In genomic region chr13:60176136-60176775, GRCm38 (mm10) we compare ENCODE assay signal across 8 mouse cellular contexts. TPM values are rescaled to one million over a fixed set of nuclear protein-coding genes. Genes with fewer than 3 reads are reported as not detected.
A peak's percentile ranks its signal among the peaks of the same experiment; 100 is the strongest.
DNase-seq lines count a peak whose midpoint lies in the region; ATAC-seq and TF ChIP-seq lines count a peak whose summit lies in the region.

No protein-coding gene starts in this region.

- no peaks in the 10 kb centered on the region for H3K36me3 ChIP-seq in kidney, adult 2 months (ENCODE audit: control insufficient read depth, insufficient read depth, low read length)
- peaks cover 6% of the 10 kb centered on the region; the same call in 1 of the 2 replicates for H3K36me3 ChIP-seq in neural tube, embryonic 12.5 days

- peak overlapping the region; percentile 81 for H3K4me2 ChIP-seq in neural tube, embryonic 12.5 days (replicated peaks)

- peak overlapping the region; percentile 93 for H3K4me3 ChIP-seq in gastrocnemius, adult 2 months
- peak overlapping the region; percentile 80 for H3K4me3 ChIP-seq in kidney, adult 2 months (ENCODE audit: insufficient read depth, low read depth, low read length)
- peak overlapping the region; percentile 91 for H3K4me3 ChIP-seq in neural tube, embryonic 12.5 days

- DNase-seq in gastrocnemius, adult 2 months = peak; percentile 75
- DNase-seq in gastrocnemius, adult 18-20 months (ENCODE audit: low spot score) = no peak
- peak; percentile 62 for DNase-seq in embryo, embryonic 10.5 days (ENCODE audit: low spot score)
- peak; percentile 49 to 62 for DNase-seq in heart, adult 18-20 months
- DNase-seq in kidney, adult 2 months = peak; percentile 75
- DNase-seq in liver = peak; percentile 26
- peak; percentile 51 for DNase-seq in urinary bladder, postnatal 25 days (ENCODE audit: low spot score)

- no peak; the same call in 1 of the 2 replicates for TF ChIP-seq CTCF in gastrocnemius, adult 2 months (IDR thresholded peaks at IDR 0.05)
- no peak for TF ChIP-seq CTCF in kidney, adult 2 months (conservative IDR thresholded peaks at IDR 0.05; ENCODE audit: insufficient read depth, insufficient read length, low read depth, low read length)

- peak; percentile 30 for ATAC-seq in neural tube, embryonic 12.5 days (ENCODE audit: low FRiP score, low read depth)

- WGBS in kidney, adult 2 months = under 1% methylated on average over 81 of the region's 82 CpGs
- under 1% methylated on average over 82 of the region's 82 CpGs for WGBS in neural tube, embryonic 12.5 days

- TF ChIP-seq POLR2A in kidney, adult 2 months (IDR thresholded peaks at IDR 0.05; ENCODE audit: low read depth, low read length) = no peak

- H3K4me1 ChIP-seq in kidney, adult 2 months (ENCODE audit: control insufficient read depth, insufficient read depth, low read length) = peaks cover 7% of the 10 kb centered on the region
- H3K4me1 ChIP-seq in neural tube, embryonic 12.5 days = peaks cover 26% of the 10 kb centered on the region

- no peaks in the 10 kb centered on the region for H3K9me3 ChIP-seq in neural tube, embryonic 12.5 days

- no peaks in the 10 kb centered on the region for H3K27me3 ChIP-seq in kidney, adult 2 months (replicated peaks; ENCODE audit: control insufficient read depth, insufficient read depth, low read length)
- H3K27me3 ChIP-seq in neural tube, embryonic 12.5 days (replicated peaks) = no peaks in the 10 kb centered on the region

- H3K9ac ChIP-seq in neural tube, embryonic 12.5 days = peak overlapping the region; percentile 99

- intact Hi-C loops in gastrocnemius, adult 2 months (cut with DNase I) = loop anchor here (5.0 kb wide), 3 partner anchors 99 to 289 kb away; no protein-coding TSS in a partner anchor

- H3K27ac ChIP-seq in gastrocnemius, adult 2 months = peak overlapping the region; percentile 92
- H3K27ac ChIP-seq in kidney, adult 2 months (ENCODE audit: insufficient read depth, low read depth, low read length) = peak overlapping the region; percentile 93
- peak overlapping the region; percentile 97 for H3K27ac ChIP-seq in neural tube, embryonic 12.5 days

RNA-seq across cellular contexts. Expression of gene Gas1, which starts 0.9 kb away (rescaled TPM):
- 10 to 100 TPM; 11.2 to 18.6 TPM for total RNA-seq in gastrocnemius, adult 2 months (2021)
- 10 to 100 TPM; 10.5 to 12.5 TPM for total RNA-seq in gastrocnemius, adult 18-20 months (2021)
- total RNA-seq in heart, adult 18-20 months (2021) = 10 to 100 TPM; 23.9 to 26.0 TPM
- 31.1 and 53.9 TPM in 2 replicates for polyA plus RNA-seq in kidney, adult 2 months (2012; rRNA removed)
- polyA plus RNA-seq in neural tube, embryonic 12.5 days (2016; fragmentation: Nextera tagmentation; extraction: Ambion mirVana) = 153 and 168 TPM in 2 replicates
